Mouse (Mus musculus) stomach, embryonic 15.5 days (tissue): ENCODE measurements around the gene Llgl2. TPM values are rescaled to one million over a fixed set of nuclear protein-coding genes. Genes with fewer than 3 reads are reported as not detected.

Experiments used
- ATAC-seq: fragments of 200-750 bp; cut with Nextera tagmentation; 2 replicates; pipeline ENCODE4 v1.8.0; 2017; ENCODE audit warnings: low read depth, moderate number of reproducible peaks, moderate TSS enrichment; ENCODE audit not compliant: insufficient read depth, low FRiP score
- H3K27ac ChIP-seq: fragments of 300-500 bp; sonication (generic); 2 replicates; pipeline ENCODE4 v1.5.1; 2015; ENCODE audit warnings: mild to moderate bottlenecking, inconsistent platforms
- H3K27me3 ChIP-seq: fragments of 300-500 bp; sonication (generic); replicated peaks from 2 replicates; pipeline ENCODE4 v1.6.1; 2015; ENCODE audit warnings: inconsistent platforms
- H3K36me3 ChIP-seq: fragments of 300-500 bp; sonication (generic); 2 replicates; pipeline ENCODE4 v1.6.1; 2015; ENCODE audit warnings: inconsistent platforms
- H3K4me1 ChIP-seq: fragments of 300-500 bp; sonication (generic); 2 replicates; pipeline ENCODE4 v1.6.1; 2015; ENCODE audit warnings: inconsistent platforms
- H3K4me2 ChIP-seq: fragments of 300-500 bp; sonication (generic); 2 replicates; pipeline ENCODE4 v1.6.1; 2015; ENCODE audit warnings: mild to moderate bottlenecking, inconsistent platforms
- H3K4me3 ChIP-seq: fragments of 300-500 bp; sonication (generic); replicated peaks from 2 replicates; pipeline ENCODE4 v1.5.1; 2015; ENCODE audit warnings: inconsistent platforms
- H3K9ac ChIP-seq: fragments of 300-500 bp; sonication (generic); 2 replicates; pipeline ENCODE4 v1.6.1; 2015; ENCODE audit warnings: inconsistent platforms
- H3K9me3 ChIP-seq: fragments of 300-500 bp; sonication (generic); 2 replicates; pipeline ENCODE4 v1.6.1; 2016; ENCODE audit warnings: inconsistent platforms
- WGBS: fragments of 180-500 bp; shearing (Covaris S2); methylation state at CpG from one replicate; pipeline ENCODE4 v1.1.7; 2015; 5-methylcytosine and 5-hydroxymethylcytosine counted together
- polyA plus RNA-seq: library from polyadenylated mRNA; unstranded; fragments of >200 nt; fragmentation: Nextera tagmentation; extraction: Ambion mirVana; gene quantifications from 2 replicates; pipeline ENCODE4 v1.2.1, GENCODE M21; 2015

Gene Llgl2
- 60.4 and 61.5 TPM in 2 replicates for polyA plus RNA-seq

GRCm38 (mm10) chr11:115823774-115824740 lies at the start of gene Llgl2:
TSS of gene Llgl2 (plus strand) at chr11:115824049.
- no peaks in the 10 kb centered on the region for H3K27me3 ChIP-seq
- WGBS: under 1% methylated on average over 86 of the region's 87 CpGs
- H3K36me3 ChIP-seq: peaks cover 14% of the 10 kb centered on the region; the same call in 1 of the 2 replicates
- H3K27ac ChIP-seq: peak within 1 kb of the TSS; percentile 81
- H3K9me3 ChIP-seq: no peaks in the 10 kb centered on the region
- H3K4me2 ChIP-seq: peak within 1 kb of the TSS; percentile 80
- peaks cover 13% of the 10 kb centered on the region; the same call in 1 of the 2 replicates for H3K4me1 ChIP-seq
- peak within 1 kb of the TSS; percentile 51; the same call in 1 of the 2 replicates for H3K9ac ChIP-seq
- peak; percentile 97 for ATAC-seq
- peak within 1 kb of the TSS; percentile 60 for H3K4me3 ChIP-seq

GRCm38 (mm10) chr11:115774653-115775052 lies 49.2 kb upstream of the Llgl2 start:
- no peak for ATAC-seq
- no peaks in the 10 kb centered on the region for H3K36me3 ChIP-seq
- H3K4me2 ChIP-seq: no peak overlapping the region
- no peaks in the 10 kb centered on the region for H3K9me3 ChIP-seq
- H3K27ac ChIP-seq: no peak overlapping the region
- no peak overlapping the region for H3K4me3 ChIP-seq
- 55% methylated on average over 4 of the region's 4 CpGs for WGBS
- no peaks in the 10 kb centered on the region for H3K27me3 ChIP-seq
- no peak overlapping the region for H3K9ac ChIP-seq
- peaks cover 32% of the 10 kb centered on the region for H3K4me1 ChIP-seq

- no peak overlapping the region for H3K4me3 ChIP-seq
- H3K27me3 ChIP-seq: no peaks in the 10 kb centered on the region
- no peak for ATAC-seq
- H3K27ac ChIP-seq: peak overlapping the region; percentile 70
- no peak overlapping the region for H3K9ac ChIP-seq
- H3K36me3 ChIP-seq: no peaks in the 10 kb centered on the region
- WGBS: 54% methylated on average over 18 of the region's 18 CpGs
- H3K9me3 ChIP-seq: no peaks in the 10 kb centered on the region
- H3K4me2 ChIP-seq: no peak overlapping the region
- H3K4me1 ChIP-seq: peaks cover 46% of the 10 kb centered on the region
Measured at GRCm38 (mm10) chr11:115775821-115776665, 47.8 kb upstream of the Llgl2 start.

GRCm38 (mm10) chr11:115776954-115777353 lies 46.9 kb upstream of the Llgl2 start:
- no peak for ATAC-seq
- Histone ChIP-seq H3K9me3 (no peaks in the 10 kb centered on the region), H3K4me3 (no peak overlapping the region), H3K27me3 (no peaks in the 10 kb centered on the region), H3K4me2 (no peak overlapping the region), H3K27ac (peak overlapping the region; percentile 70), H3K9ac (no peak overlapping the region), H3K4me1 (peaks cover 46% of the 10 kb centered on the region), H3K36me3 (no peaks in the 10 kb centered on the region)
- 71% methylated on average over 9 of the region's 9 CpGs for WGBS

GRCm38 (mm10) chr11:115777487-115778335 lies 46.1 kb upstream of the Llgl2 start:
- Histone ChIP-seq H3K9me3 (no peaks in the 10 kb centered on the region), H3K27me3 (no peaks in the 10 kb centered on the region), H3K4me1 (peaks cover 46% of the 10 kb centered on the region), H3K27ac (peak overlapping the region; percentile 70), H3K4me2 (no peak overlapping the region), H3K9ac (no peak overlapping the region), H3K36me3 (no peaks in the 10 kb centered on the region), H3K4me3 (no peak overlapping the region)
- ATAC-seq: no peak
- 80% methylated on average over 17 of the region's 17 CpGs for WGBS

- 11% methylated on average over 9 of the region's 9 CpGs for WGBS
- peak; percentile 95 for ATAC-seq
- Histone ChIP-seq H3K4me3 (no peak overlapping the region), H3K27ac (peak overlapping the region; percentile 94), H3K4me2 (peak overlapping the region; percentile 34), H3K36me3 (no peaks in the 10 kb centered on the region), H3K4me1 (peaks cover 46% of the 10 kb centered on the region), H3K27me3 (no peaks in the 10 kb centered on the region), H3K9me3 (no peaks in the 10 kb centered on the region), H3K9ac (no peak overlapping the region)
Measured at GRCm38 (mm10) chr11:115779038-115779571, 44.7 kb upstream of the Llgl2 start.

GRCm38 (mm10) chr11:115780141-115781070 lies 43.4 kb upstream of the Llgl2 start:
- H3K27me3 ChIP-seq: no peaks in the 10 kb centered on the region
- no peak overlapping the region; the same call in 1 of the 2 replicates for H3K4me2 ChIP-seq
- peaks cover 42% of the 10 kb centered on the region for H3K4me1 ChIP-seq

GRCm38 (mm10) chr11:115786473-115786872 lies 37.4 kb upstream of the Llgl2 start:
- Histone ChIP-seq H3K4me2 (no peak overlapping the region), H3K9me3 (no peaks in the 10 kb centered on the region), H3K27ac (no peak overlapping the region), H3K4me3 (no peak overlapping the region), H3K27me3 (no peaks in the 10 kb centered on the region), H3K9ac (no peak overlapping the region), H3K4me1 (peaks cover 5% of the 10 kb centered on the region; the same call in 1 of the 2 replicates), H3K36me3 (peaks cover 16% of the 10 kb centered on the region)
- WGBS: 74% methylated on average over 6 of the region's 6 CpGs
- no peak for ATAC-seq

More at GRCm38 (mm10) chr11:115780141-115781070, 43.4 kb upstream of the Llgl2 start:
- H3K9ac ChIP-seq: no peak overlapping the region
- H3K27ac ChIP-seq: peak overlapping the region; percentile 94
- H3K36me3 ChIP-seq: no peaks in the 10 kb centered on the region
- WGBS: 33% methylated on average over 20 of the region's 20 CpGs
- H3K9me3 ChIP-seq: no peaks in the 10 kb centered on the region
- no peak overlapping the region for H3K4me3 ChIP-seq
- ATAC-seq: no peak

- H3K4me2 ChIP-seq: no peak overlapping the region
- no peaks in the 10 kb centered on the region for H3K27me3 ChIP-seq
- H3K4me1 ChIP-seq: peaks cover 5% of the 10 kb centered on the region; the same call in 1 of the 2 replicates
- 93% methylated on average over 7 of the region's 7 CpGs for WGBS
- no peak for ATAC-seq
- no peak overlapping the region for H3K27ac ChIP-seq
- peaks cover 42% of the 10 kb centered on the region for H3K36me3 ChIP-seq
- H3K4me3 ChIP-seq: no peak overlapping the region
- no peaks in the 10 kb centered on the region for H3K9me3 ChIP-seq
- H3K9ac ChIP-seq: no peak overlapping the region
Measured at GRCm38 (mm10) chr11:115789787-115790186, 34.1 kb upstream of the Llgl2 start.

GRCm38 (mm10) chr11:115791919-115792318 lies 31.9 kb upstream of the Llgl2 start:
- Histone ChIP-seq H3K9ac (no peak overlapping the region), H3K9me3 (no peaks in the 10 kb centered on the region), H3K4me2 (no peak overlapping the region), H3K4me1 (no peaks in the 10 kb centered on the region), H3K27ac (no peak overlapping the region), H3K27me3 (no peaks in the 10 kb centered on the region), H3K36me3 (peaks cover 55% of the 10 kb centered on the region), H3K4me3 (no peak overlapping the region)
- no peak for ATAC-seq
- 91% methylated on average over 16 of the region's 16 CpGs for WGBS
